Mouse (Mus musculus) heart, postnatal 0 days (tissue): Measurements from ENCODE around the gene Dpep3. TPM values are rescaled to one million over a fixed set of nuclear protein-coding genes. Genes with fewer than 3 reads are reported as not detected.

ENCODE experiments used
- ATAC-seq: fragments of 200-750 bp; cut with Nextera tagmentation; 2 replicates; pipeline ENCODE4 v1.8.0; 2017; ENCODE audit warnings: low read depth, moderate number of reproducible peaks, moderate library complexity; ENCODE audit not compliant: insufficient read depth
- DNase-seq: peaks from one replicate; pipeline ENCODE4 v3.0.0-alpha.2; 2016; ENCODE audit warnings: low spot score
- H3K27ac ChIP-seq: fragments of 300-500 bp; sonication (generic); 2 replicates; pipeline ENCODE4 v1.5.1; 2014; ENCODE audit warnings: low read depth, mild to moderate bottlenecking
- H3K27me3 ChIP-seq: fragments of 300-500 bp; sonication (generic); 2 replicates; pipeline ENCODE4 v1.6.1; 2014; ENCODE audit warnings: low read length, mixed read lengths; ENCODE audit not compliant: control insufficient read depth, insufficient read depth
- H3K36me3 ChIP-seq: fragments of 300-500 bp; sonication (generic); replicated peaks from 2 replicates; pipeline ENCODE4 v1.6.1; 2014; ENCODE audit warnings: low read length, mixed read lengths; ENCODE audit not compliant: control insufficient read depth, insufficient read depth
- H3K4me1 ChIP-seq: fragments of 300-500 bp; sonication (generic); 2 replicates; pipeline ENCODE4 v1.6.1; 2014; ENCODE audit warnings: antibody characterized with exemption; ENCODE audit not compliant: control insufficient read depth, insufficient read depth
- H3K4me2 ChIP-seq: fragments of 300-500 bp; sonication (generic); 2 replicates; pipeline ENCODE4 v1.6.1; 2014; ENCODE audit warnings: low read depth, mild to moderate bottlenecking, low read length, moderate library complexity
- H3K4me3 ChIP-seq: fragments of 300-500 bp; sonication (generic); 2 replicates; pipeline ENCODE4 v1.5.1; 2014; ENCODE audit warnings: low read depth, low read length
- H3K9ac ChIP-seq: fragments of 300-500 bp; sonication (generic); replicated peaks from 2 replicates; pipeline ENCODE4 v1.6.1; 2014; ENCODE audit warnings: low read depth, low read length, mixed read lengths
- H3K9me3 ChIP-seq: fragments of 300-500 bp; sonication (generic); replicated peaks from 2 replicates; pipeline ENCODE4 v1.6.1; 2016; ENCODE audit warnings: low read length; ENCODE audit not compliant: control insufficient read depth
- CTCF ChIP-seq: IDR thresholded peaks from 2 replicates; pipeline ENCODE4 v1.5.1; 2016; ENCODE audit warnings: antibody characterized with exemption, control low read depth, low read depth
- EP300 ChIP-seq: IDR thresholded peaks from 2 replicates; pipeline ENCODE4 v1.6.1; 2016; ENCODE audit warnings: antibody characterized with exemption, low read depth
- WGBS: fragments of 180-500 bp; shearing (Covaris S2); extraction: QIAGEN DNeasy Blood & Tissue Kit; methylation state at CpG from one replicate; pipeline ENCODE4 v1.1.7; 2014; 5-methylcytosine and 5-hydroxymethylcytosine counted together
- polyA plus RNA-seq: library from polyadenylated mRNA; unstranded; fragments of >200 nt; fragmentation: Nextera tagmentation; extraction: Ambion mirVana; gene quantifications from 2 replicates; pipeline ENCODE4 v1.2.1, GENCODE M21; 2015
- total RNA-seq: library from RNA; depleted of rRNA; stranded (reverse); fragments of >200 nt; gene quantifications from 2 replicates; pipeline ENCODE4 v1.2.3, GENCODE M21; 2014; ENCODE audit warnings: low replicate concordance

Gene Dpep3
- total and polyA plus RNA-seq, 2 experiments from 2014 or later = not detected

- TF ChIP-seq EP300 (no peak), CTCF (no peak)
- no peak within 1 kb of the TSS for H3K4me3 ChIP-seq
- H3K4me1 ChIP-seq = peaks cover 13% of the 10 kb centered on the region
- H3K27ac ChIP-seq = no peak within 1 kb of the TSS
- no peaks in the 10 kb centered on the region for H3K27me3 ChIP-seq
- no peak within 1 kb of the TSS for H3K4me2 ChIP-seq
- 71% methylated on average over 4 of the region's 4 CpGs for WGBS
- no peak within 1 kb of the TSS for H3K9ac ChIP-seq
- no peak for DNase-seq
- no peak for ATAC-seq
- no peaks in the 10 kb centered on the region for H3K36me3 ChIP-seq
- no peaks in the 10 kb centered on the region for H3K9me3 ChIP-seq
Measured at GRCm38 (mm10) chr8:106005875-106006274, 26.6 kb upstream of the Dpep3 start, which contains the start of gene Dpep2nb. TSS of gene Dpep2nb (minus strand) at chr8:106005975.

- no peak overlapping the region for H3K4me3 ChIP-seq
- no peak for DNase-seq
- H3K4me2 ChIP-seq = no peak overlapping the region
- H3K9me3 ChIP-seq = no peaks in the 10 kb centered on the region
- H3K36me3 ChIP-seq = no peaks in the 10 kb centered on the region
- WGBS = 63% methylated on average over 8 of the region's 8 CpGs
- ATAC-seq = no peak
- TF ChIP-seq EP300 (no peak), CTCF (no peak)
- H3K9ac ChIP-seq = no peak overlapping the region
- H3K27ac ChIP-seq = no peak overlapping the region
- no peaks in the 10 kb centered on the region for H3K27me3 ChIP-seq
- H3K4me1 ChIP-seq = 0 out of 2 replicates have a peak, but pooled peaks cover 2% of the 10 kb centered on the region
Measured at GRCm38 (mm10) chr8:106004538-106005207, 25.4 kb upstream of the Dpep3 start.

GRCm38 (mm10) chr8:106001908-106002307 lies 22.7 kb upstream of the Dpep3 start:
- Histone ChIP-seq H3K27ac (no peak overlapping the region), H3K4me2 (no peak overlapping the region), H3K4me3 (no peak overlapping the region), H3K9me3 (no peaks in the 10 kb centered on the region), H3K9ac (no peak overlapping the region), H3K36me3 (no peaks in the 10 kb centered on the region), H3K4me1 (no peaks in the 10 kb centered on the region), H3K27me3 (no peaks in the 10 kb centered on the region)
- DNase-seq (no peak), ATAC-seq (no peak)
- no peak for TF ChIP-seq CTCF
- no peak for TF ChIP-seq EP300
- 66% methylated on average over 4 of the region's 4 CpGs for WGBS

GRCm38 (mm10) chr8:105998971-105999370 lies 19.7 kb upstream of the Dpep3 start:
- DNase-seq = no peak

GRCm38 (mm10) chr8:105996359-105996758 lies 17.1 kb upstream of the Dpep3 start:
- no peaks in the 10 kb centered on the region for H3K27me3 ChIP-seq

More at GRCm38 (mm10) chr8:105998971-105999370, 19.7 kb upstream of the Dpep3 start:
- Histone ChIP-seq H3K9me3 (no peaks in the 10 kb centered on the region), H3K4me1 (no peaks in the 10 kb centered on the region), H3K4me3 (no peak overlapping the region), H3K27ac (no peak overlapping the region), H3K9ac (no peak overlapping the region), H3K36me3 (no peaks in the 10 kb centered on the region), H3K4me2 (no peak overlapping the region), H3K27me3 (no peaks in the 10 kb centered on the region)
- 76% methylated on average over 2 of the region's 2 CpGs for WGBS
- no peak for TF ChIP-seq CTCF
- TF ChIP-seq EP300 = no peak
- ATAC-seq = no peak

More at GRCm38 (mm10) chr8:105996359-105996758, 17.1 kb upstream of the Dpep3 start:
- no peak overlapping the region for H3K4me3 ChIP-seq
- H3K4me2 ChIP-seq = no peak overlapping the region
- H3K9me3 ChIP-seq = no peaks in the 10 kb centered on the region
- H3K9ac ChIP-seq = no peak overlapping the region
- H3K36me3 ChIP-seq = no peaks in the 10 kb centered on the region
- 0 out of 2 replicates have a peak, but pooled peaks cover under 1% of the 10 kb centered on the region for H3K4me1 ChIP-seq
- no peak overlapping the region for H3K27ac ChIP-seq
- DNase-seq (no peak), ATAC-seq (no peak)
- 58% methylated on average over 6 of the region's 7 CpGs for WGBS
- TF ChIP-seq EP300 (no peak), CTCF (no peak)
